Mouse (Mus musculus) E14TG2a.4 (cell line): ENCODE results near the gene Tubg1.
"Not testable (repeated sequence)": the region's sequence is repeated elsewhere in the genome, so short reads cannot be mapped to it uniquely, and the experiment has no call there.

Experiments
- H3K27me3 ChIP-seq: 2 replicates; pipeline ENCODE4 v1.6.1; 2014; ENCODE audit warnings: low read length, control low read depth; ENCODE audit not compliant: insufficient read depth
- H3K36me3 ChIP-seq: 2 replicates; pipeline ENCODE4 v1.6.1; 2014; ENCODE audit warnings: low read length, control low read depth; ENCODE audit not compliant: insufficient read depth
- H3K4me1 ChIP-seq: replicated peaks from 2 replicates; pipeline ENCODE4 v1.6.1; 2014; ENCODE audit warnings: low read depth, low read length, control low read depth
- H3K4me3 ChIP-seq: replicated peaks from 2 replicates; pipeline ENCODE4 v1.5.1; 2014; ENCODE audit warnings: mild to moderate bottlenecking, low read length
- H3K9me3 ChIP-seq: 2 replicates; pipeline ENCODE4 v1.6.1; 2014; ENCODE audit warnings: low read length, control low read depth
- CTCF ChIP-seq: conservative IDR thresholded peaks from 2 replicates; pipeline ENCODE4 v1.5.1; 2014; ENCODE audit warnings: low read length
- NANOG ChIP-seq: IDR thresholded peaks from 2 replicates; pipeline ENCODE4 v1.6.1; 2014; ENCODE audit warnings: borderline replicate concordance, low read length, mixed read lengths
- POU5F1 ChIP-seq: IDR thresholded peaks from 2 replicates; pipeline ENCODE4 v1.6.1; 2014; ENCODE audit warnings: low read length, borderline replicate concordance

The Tubg1 gene

GRCm38 (mm10) chr11:101115564-101115963 lies 4.2 kb upstream of the Tubg1 start:
- H3K27me3 ChIP-seq = no peaks in the 10 kb centered on the region
- no peak overlapping the region for H3K4me3 ChIP-seq
- TF ChIP-seq CTCF (no peak), POU5F1 (no peak), NANOG (no peak)
- H3K9me3 ChIP-seq = no peaks in the 10 kb centered on the region
- H3K4me1 ChIP-seq = peaks cover 42% of the 10 kb centered on the region
- peaks cover 31% of the 10 kb centered on the region for H3K36me3 ChIP-seq

- no peaks in the 10 kb centered on the region for H3K27me3 ChIP-seq
- H3K4me3 ChIP-seq = peak overlapping the region; percentile 97
- TF ChIP-seq NANOG = no peak
- TF ChIP-seq POU5F1 = no peak
- no peak for TF ChIP-seq CTCF
- H3K36me3 ChIP-seq = peaks cover 43% of the 10 kb centered on the region
- H3K9me3 ChIP-seq = no peaks in the 10 kb centered on the region
- H3K4me1 ChIP-seq = peaks cover 40% of the 10 kb centered on the region
Measured at GRCm38 (mm10) chr11:101118105-101118504, 1.6 kb upstream of the Tubg1 start.

- Histone ChIP-seq H3K36me3 (peaks cover 54% of the 10 kb centered on the region), H3K27me3 (no peaks in the 10 kb centered on the region), H3K4me1 (peaks cover 40% of the 10 kb centered on the region), H3K4me3 (peak overlapping the region; percentile 97), H3K9me3 (no peaks in the 10 kb centered on the region)
- TF ChIP-seq NANOG = no peak
- TF ChIP-seq CTCF = no peak
- no peak for TF ChIP-seq POU5F1
Measured at GRCm38 (mm10) chr11:101119131-101119760, 492 bp upstream of the Tubg1 start.

- Histone ChIP-seq H3K27me3 (no peaks in the 10 kb centered on the region), H3K36me3 (peaks cover 67% of the 10 kb centered on the region), H3K9me3 (no peaks in the 10 kb centered on the region), H3K4me3 (peak overlapping the region; percentile 97), H3K4me1 (peaks cover 34% of the 10 kb centered on the region)
- no peak for TF ChIP-seq CTCF
- no peak for TF ChIP-seq POU5F1
- TF ChIP-seq NANOG = no peak
Measured at GRCm38 (mm10) chr11:101120545-101121188, 929 bp downstream of the Tubg1 start.

GRCm38 (mm10) chr11:101124494-101124893 lies 4.8 kb downstream of the Tubg1 start:
- not testable (repeated sequence) for H3K4me3 ChIP-seq, H3K27me3 ChIP-seq, H3K9me3 ChIP-seq
- Histone ChIP-seq H3K4me1 (peaks cover 16% of the 10 kb centered on the region), H3K36me3 (peaks cover 58% of the 10 kb centered on the region)

GRCm38 (mm10) chr11:101125008-101125407 lies 5.3 kb downstream of the Tubg1 start:
- H3K27me3 ChIP-seq, H3K9me3 ChIP-seq, H3K4me3 ChIP-seq: not testable (repeated sequence)
- Histone ChIP-seq H3K36me3 (peaks cover 58% of the 10 kb centered on the region), H3K4me1 (peaks cover 17% of the 10 kb centered on the region)

GRCm38 (mm10) chr11:101127075-101127474 lies 7.3 kb downstream of the Tubg1 start:
- TF ChIP-seq NANOG (no peak), POU5F1 (no peak), CTCF (peak; percentile 34)
- Histone ChIP-seq H3K4me1 (peaks cover 18% of the 10 kb centered on the region), H3K36me3 (peaks cover 48% of the 10 kb centered on the region), H3K27me3 (peaks cover 6% of the 10 kb centered on the region; the same call in 1 of the 2 replicates), H3K4me3 (no peak overlapping the region), H3K9me3 (no peaks in the 10 kb centered on the region)

GRCm38 (mm10) chr11:101128996-101129577 lies 9.3 kb downstream of the Tubg1 start:
- Histone ChIP-seq H3K4me3 (no peak overlapping the region), H3K27me3 (peaks cover 6% of the 10 kb centered on the region; the same call in 1 of the 2 replicates), H3K9me3 (no peaks in the 10 kb centered on the region), H3K4me1 (peaks cover 18% of the 10 kb centered on the region), H3K36me3 (peaks cover 28% of the 10 kb centered on the region)
- TF ChIP-seq POU5F1 (no peak), CTCF (no peak), NANOG (no peak)
